Mouse (Mus musculus): ENCODE measurements around the gene Zfp575.

Gene Zfp575

GRCm38 (mm10) chr7:24608561-24608960 is 21.1 kb upstream of the Zfp575 start:
- in situ Hi-C loops (cut with MboI; ENCODE audit: low pct_unique_long_range_greater_than_20kb in 1 of 2, low sequenced_read_pairs in 2 of 2, unreplicated experiment in 1 of 2): loop anchor here in 1 of 2 experiments (10.0 kb wide), 1 partner anchor 46 kb away; no protein-coding TSS in a partner anchor

GRCm38 (mm10) chr7:24608017-24608416 is 20.6 kb upstream of the Zfp575 start:
- in situ Hi-C loops (cut with MboI; ENCODE audit: low pct_unique_long_range_greater_than_20kb in 1 of 2, low sequenced_read_pairs in 2 of 2, unreplicated experiment in 1 of 2): loop anchor here in 1 of 2 experiments (10.0 kb wide), 1 partner anchor 47 kb away; no protein-coding TSS in a partner anchor

GRCm38 (mm10) chr7:24606046-24606445 is 18.6 kb upstream of the Zfp575 start:
- in situ Hi-C loops (cut with MboI; ENCODE audit: low pct_unique_long_range_greater_than_20kb in 1 of 2, low sequenced_read_pairs in 2 of 2, unreplicated experiment in 1 of 2): loop anchor here in 1 of 2 experiments (10.0 kb wide), 1 partner anchor 49 kb away; no protein-coding TSS in a partner anchor

GRCm38 (mm10) chr7:24605561-24605960 is 18.1 kb upstream of the Zfp575 start:
- in situ Hi-C loops (cut with MboI; ENCODE audit: low pct_unique_long_range_greater_than_20kb in 1 of 2, low sequenced_read_pairs in 2 of 2, unreplicated experiment in 1 of 2): loop anchor here in 1 of 2 experiments (10.0 kb wide), 1 partner anchor 49 kb away; no protein-coding TSS in a partner anchor

GRCm38 (mm10) chr7:24600941-24601597 is 13.6 kb upstream of the Zfp575 start:
- in situ Hi-C loops (cut with MboI; ENCODE audit: low pct_unique_long_range_greater_than_20kb in 1 of 2, low sequenced_read_pairs in 2 of 2, unreplicated experiment in 1 of 2): loop anchor here in 1 of 2 experiments (10.0 kb wide), 1 partner anchor 54 kb away; no protein-coding TSS in a partner anchor

GRCm38 (mm10) chr7:24599211-24600067 is 12.0 kb upstream of the Zfp575 start:
- in situ Hi-C loops (cut with MboI; ENCODE audit: low pct_unique_long_range_greater_than_20kb in 1 of 2, low sequenced_read_pairs in 2 of 2, unreplicated experiment in 1 of 2): loop anchor here (5.0 to 10.0 kb wide), 3 partner anchors 55 to 67 kb away; partner anchors contain the start of gene Irgq (in 1 of the 2)

GRCm38 (mm10) chr7:24598121-24598520 is 10.7 kb upstream of the Zfp575 start:
- in situ Hi-C loops (cut with MboI; ENCODE audit: low pct_unique_long_range_greater_than_20kb in 1 of 2, low sequenced_read_pairs in 2 of 2, unreplicated experiment in 1 of 2): loop anchor here in 1 of 2 experiments (5.0 kb wide), 2 partner anchors 59 to 66 kb away; partner anchors contain the start of gene Irgq

- in situ Hi-C loops (cut with MboI; ENCODE audit: low pct_unique_long_range_greater_than_20kb in 1 of 2, low sequenced_read_pairs in 2 of 2, unreplicated experiment in 1 of 2): loop anchor here in 1 of 2 experiments (5.0 kb wide), 2 partner anchors 62 to 63 kb away; partner anchors contain the start of gene Irgq
Observed at GRCm38 (mm10) chr7:24595464-24595863, 8.0 kb upstream of the Zfp575 start.

GRCm38 (mm10) chr7:24594309-24594803 is 6.9 kb upstream of the Zfp575 start:
- in situ Hi-C loops (cut with MboI; ENCODE audit: low pct_unique_long_range_greater_than_20kb in 1 of 2, low sequenced_read_pairs in 2 of 2, unreplicated experiment in 1 of 2): no loop called here

- in situ Hi-C loops (cut with MboI; ENCODE audit: low pct_unique_long_range_greater_than_20kb in 1 of 2, low sequenced_read_pairs in 2 of 2, unreplicated experiment in 1 of 2): no loop called here
Observed at GRCm38 (mm10) chr7:24593621-24594308, 6.3 kb upstream of the Zfp575 start.

- in situ Hi-C loops (cut with MboI; ENCODE audit: low pct_unique_long_range_greater_than_20kb in 1 of 2, low sequenced_read_pairs in 2 of 2, unreplicated experiment in 1 of 2): no loop called here
Observed at GRCm38 (mm10) chr7:24592781-24593180, 5.3 kb upstream of the Zfp575 start.

- in situ Hi-C loops (cut with MboI; ENCODE audit: low pct_unique_long_range_greater_than_20kb in 1 of 2, low sequenced_read_pairs in 2 of 2, unreplicated experiment in 1 of 2): no loop called here
Observed at GRCm38 (mm10) chr7:24592163-24592562, 4.7 kb upstream of the Zfp575 start.

GRCm38 (mm10) chr7:24591735-24592134 is 4.3 kb upstream of the Zfp575 start:
- in situ Hi-C loops (cut with MboI; ENCODE audit: low pct_unique_long_range_greater_than_20kb in 1 of 2, low sequenced_read_pairs in 2 of 2, unreplicated experiment in 1 of 2): no loop called here

- in situ Hi-C loops (cut with MboI; ENCODE audit: low pct_unique_long_range_greater_than_20kb in 1 of 2, low sequenced_read_pairs in 2 of 2, unreplicated experiment in 1 of 2): no loop called here
Observed at GRCm38 (mm10) chr7:24588336-24588735, 895 bp upstream of the Zfp575 start.

- in situ Hi-C loops (cut with MboI; ENCODE audit: low pct_unique_long_range_greater_than_20kb in 1 of 2, low sequenced_read_pairs in 2 of 2, unreplicated experiment in 1 of 2): no loop called here
Observed at GRCm38 (mm10) chr7:24586828-24587227, 613 bp downstream of the Zfp575 start.

- in situ Hi-C loops (cut with MboI; ENCODE audit: low pct_unique_long_range_greater_than_20kb in 1 of 2, low sequenced_read_pairs in 2 of 2, unreplicated experiment in 1 of 2): no loop called here
Observed at GRCm38 (mm10) chr7:24585995-24586394, 1.4 kb downstream of the Zfp575 start.

- in situ Hi-C loops (cut with MboI; ENCODE audit: low pct_unique_long_range_greater_than_20kb in 1 of 2, low sequenced_read_pairs in 2 of 2, unreplicated experiment in 1 of 2): no loop called here
Observed at GRCm38 (mm10) chr7:24584876-24585275, 2.6 kb downstream of the Zfp575 start.

GRCm38 (mm10) chr7:24577811-24578210 is 9.6 kb downstream of the Zfp575 start:
- in situ Hi-C loops (cut with MboI; ENCODE audit: low pct_unique_long_range_greater_than_20kb in 1 of 2, low sequenced_read_pairs in 2 of 2, unreplicated experiment in 1 of 2): no loop called here
